Mouse (Mus musculus) intestine, embryonic 16.5 days (tissue): ENCODE results near the gene S100a11. TPM values are rescaled to one million over a fixed set of nuclear protein-coding genes. Genes with fewer than 3 reads are reported as not detected.

ENCODE experiments used
- ATAC-seq: fragments of 200-750 bp; cut with Nextera tagmentation; 2 replicates; pipeline ENCODE4 v1.8.0; 2017; ENCODE audit warnings: moderate TSS enrichment, moderate library complexity
- H3K27ac ChIP-seq: fragments of 300-500 bp; sonication (generic); 2 replicates; pipeline ENCODE4 v1.5.1; 2014; ENCODE audit warnings: mild to moderate bottlenecking, low read length
- H3K27me3 ChIP-seq: fragments of 300-500 bp; sonication (generic); replicated peaks from 2 replicates; pipeline ENCODE4 v1.6.1; 2014; ENCODE audit warnings: low read length, control low read depth, mixed read lengths; ENCODE audit not compliant: control insufficient read depth, insufficient read depth
- H3K36me3 ChIP-seq: fragments of 300-500 bp; sonication (generic); 2 replicates; pipeline ENCODE4 v1.6.1; 2014; ENCODE audit warnings: low read length, control low read depth; ENCODE audit not compliant: control insufficient read depth, insufficient read depth
- H3K4me1 ChIP-seq: fragments of 300-500 bp; sonication (generic); 2 replicates; pipeline ENCODE4 v1.6.1; 2014; ENCODE audit warnings: low read length, control low read depth, mixed read lengths; ENCODE audit not compliant: control insufficient read depth, insufficient read depth
- H3K4me2 ChIP-seq: fragments of 300-500 bp; sonication (generic); 2 replicates; pipeline ENCODE4 v1.6.1; 2014; ENCODE audit warnings: low read depth, low read length, control low read depth
- H3K4me3 ChIP-seq: fragments of 300-500 bp; sonication (generic); 2 replicates; pipeline ENCODE4 v1.5.1; 2014; ENCODE audit warnings: mild to moderate bottlenecking, low read length
- H3K9ac ChIP-seq: fragments of 300-500 bp; sonication (generic); 2 replicates; pipeline ENCODE4 v1.6.1; 2014; ENCODE audit warnings: low read depth, low read length
- H3K9me3 ChIP-seq: fragments of 300-500 bp; sonication (generic); 2 replicates; pipeline ENCODE4 v1.6.1; 2016; ENCODE audit warnings: low read length, control low read depth; ENCODE audit not compliant: control insufficient read depth
- WGBS: fragments of 180-500 bp; shearing (Covaris S2); extraction: QIAGEN DNeasy Blood & Tissue Kit; methylation state at CpG from one replicate; pipeline ENCODE4 v1.1.7; 2014; 5-methylcytosine and 5-hydroxymethylcytosine counted together
- polyA plus RNA-seq: library from polyadenylated mRNA; unstranded; fragments of >200 nt; fragmentation: Nextera tagmentation; extraction: Ambion mirVana; gene quantifications from 2 replicates; pipeline ENCODE4 v1.2.1, GENCODE M21; 2015

Gene S100a11
- polyA plus RNA-seq, 1 experiment from 2014 or later, result 730 TPM

GRCm38 (mm10) chr3:93554379-93554980 is 34.2 kb downstream of the S100a11 start:
- no peaks in the 10 kb centered on the region for H3K36me3 ChIP-seq
- H3K4me3 ChIP-seq, result peak overlapping the region; percentile 80
- H3K4me2 ChIP-seq, result peak overlapping the region; percentile 79
- WGBS, result 15% methylated on average over 13 of the region's 13 CpGs
- peak; percentile 55 for ATAC-seq
- H3K9me3 ChIP-seq, result no peaks in the 10 kb centered on the region
- H3K27me3 ChIP-seq, result no peaks in the 10 kb centered on the region
- H3K4me1 ChIP-seq, result peaks cover 35% of the 10 kb centered on the region
- H3K9ac ChIP-seq, result peak overlapping the region; percentile 87
- peak overlapping the region; percentile 86 for H3K27ac ChIP-seq

- peak within 1 kb of the TSS; percentile 79 for H3K4me2 ChIP-seq
- no peaks in the 10 kb centered on the region for H3K27me3 ChIP-seq
- peak within 1 kb of the TSS; percentile 97 for H3K27ac ChIP-seq
- no peaks in the 10 kb centered on the region for H3K9me3 ChIP-seq
- H3K36me3 ChIP-seq, result no peaks in the 10 kb centered on the region
- peak; percentile 90 for ATAC-seq
- H3K4me3 ChIP-seq, result peak within 1 kb of the TSS; percentile 80
- peaks cover 37% of the 10 kb centered on the region for H3K4me1 ChIP-seq
- H3K9ac ChIP-seq, result peak within 1 kb of the TSS; percentile 87
- WGBS, result 1% methylated on average over 37 of the region's 39 CpGs
Observed at GRCm38 (mm10) chr3:93554981-93555877, 34.9 kb downstream of the S100a11 start, which contains the start of gene S100a10. Gene S100a10, plus strand, starts transcription at chr3:93555080.

GRCm38 (mm10) chr3:93555878-93556254 is 35.6 kb downstream of the S100a11 start:
- H3K27ac ChIP-seq, result peak overlapping the region; percentile 97
- no peaks in the 10 kb centered on the region for H3K9me3 ChIP-seq
- peak overlapping the region; percentile 80 for H3K4me3 ChIP-seq
- peak overlapping the region; percentile 79 for H3K4me2 ChIP-seq
- H3K4me1 ChIP-seq, result peaks cover 37% of the 10 kb centered on the region
- H3K9ac ChIP-seq, result peak overlapping the region; percentile 87
- 10% methylated on average over 2 of the region's 2 CpGs for WGBS
- peaks cover 1% of the 10 kb centered on the region; the same call in 1 of the 2 replicates for H3K36me3 ChIP-seq
- no peaks in the 10 kb centered on the region for H3K27me3 ChIP-seq
- ATAC-seq, result peak; percentile 83

- no peak for ATAC-seq
- 40% methylated on average over 1 of the region's 1 CpGs for WGBS
Observed at GRCm38 (mm10) chr3:93556599-93556998, 36.3 kb downstream of the S100a11 start.

GRCm38 (mm10) chr3:93557471-93557870 is 37.2 kb downstream of the S100a11 start:
- no peaks in the 10 kb centered on the region for H3K27me3 ChIP-seq
- no peak for ATAC-seq

More at GRCm38 (mm10) chr3:93556599-93556998, 36.3 kb downstream of the S100a11 start:
- Histone ChIP-seq H3K4me3 (peak overlapping the region; percentile 80), H3K4me2 (peak overlapping the region; percentile 79), H3K9me3 (no peaks in the 10 kb centered on the region), H3K4me1 (peaks cover 37% of the 10 kb centered on the region), H3K27ac (peak overlapping the region; percentile 97), H3K9ac (peak overlapping the region; percentile 87), H3K36me3 (peaks cover 6% of the 10 kb centered on the region; the same call in 1 of the 2 replicates), H3K27me3 (no peaks in the 10 kb centered on the region)

GRCm38 (mm10) chr3:93559961-93560360 is 39.7 kb downstream of the S100a11 start:
- Histone ChIP-seq H3K4me1 (peaks cover 26% of the 10 kb centered on the region), H3K27me3 (no peaks in the 10 kb centered on the region), H3K9ac (no peak overlapping the region), H3K27ac (no peak overlapping the region), H3K9me3 (no peaks in the 10 kb centered on the region), H3K4me3 (no peak overlapping the region), H3K4me2 (no peak overlapping the region), H3K36me3 (peaks cover 13% of the 10 kb centered on the region; the same call in 1 of the 2 replicates)
- 84% methylated on average over 6 of the region's 6 CpGs for WGBS
- no peak for ATAC-seq

More at GRCm38 (mm10) chr3:93557471-93557870, 37.2 kb downstream of the S100a11 start:
- peak overlapping the region; percentile 36 for H3K4me2 ChIP-seq
- no peak overlapping the region for H3K27ac ChIP-seq
- H3K4me3 ChIP-seq, result peak overlapping the region; percentile 21
- H3K4me1 ChIP-seq, result peaks cover 37% of the 10 kb centered on the region
- 0 out of 2 replicates have a peak overlapping the region, but pooled peaks have one; percentile 2 for H3K9ac ChIP-seq
- H3K9me3 ChIP-seq, result no peaks in the 10 kb centered on the region
- WGBS, result 40% methylated on average over 4 of the region's 4 CpGs
- H3K36me3 ChIP-seq, result peaks cover 10% of the 10 kb centered on the region; the same call in 1 of the 2 replicates

- no peak overlapping the region for H3K4me3 ChIP-seq
- H3K36me3 ChIP-seq, result peaks cover 13% of the 10 kb centered on the region; the same call in 1 of the 2 replicates
- H3K27ac ChIP-seq, result no peak overlapping the region
- H3K9ac ChIP-seq, result no peak overlapping the region
- no peak overlapping the region for H3K4me2 ChIP-seq
- WGBS, result 85% methylated on average over 2 of the region's 2 CpGs
- H3K9me3 ChIP-seq, result no peaks in the 10 kb centered on the region
- H3K27me3 ChIP-seq, result no peaks in the 10 kb centered on the region
- H3K4me1 ChIP-seq, result peaks cover 18% of the 10 kb centered on the region
- no peak for ATAC-seq
Observed at GRCm38 (mm10) chr3:93562372-93562771, 42.1 kb downstream of the S100a11 start.

GRCm38 (mm10) chr3:93563216-93563615 is 42.9 kb downstream of the S100a11 start:
- 92% methylated on average over 4 of the region's 4 CpGs for WGBS

GRCm38 (mm10) chr3:93566892-93567291 is 46.6 kb downstream of the S100a11 start:
- 52% methylated on average over 3 of the region's 3 CpGs for WGBS
- H3K4me2 ChIP-seq, result no peak overlapping the region
- H3K4me3 ChIP-seq, result no peak overlapping the region
- H3K9me3 ChIP-seq, result no peaks in the 10 kb centered on the region
- H3K4me1 ChIP-seq, result peaks cover 4% of the 10 kb centered on the region; the same call in 1 of the 2 replicates
- H3K27ac ChIP-seq, result no peak overlapping the region
- H3K9ac ChIP-seq, result no peak overlapping the region
- ATAC-seq, result peak; percentile 71
- no peaks in the 10 kb centered on the region for H3K27me3 ChIP-seq
- 0 out of 2 replicates have a peak, but pooled peaks cover 4% of the 10 kb centered on the region for H3K36me3 ChIP-seq

More at GRCm38 (mm10) chr3:93563216-93563615, 42.9 kb downstream of the S100a11 start:
- Histone ChIP-seq H3K4me3 (no peak overlapping the region), H3K36me3 (peaks cover 13% of the 10 kb centered on the region; the same call in 1 of the 2 replicates), H3K4me2 (no peak overlapping the region), H3K9ac (no peak overlapping the region), H3K27me3 (no peaks in the 10 kb centered on the region), H3K4me1 (peaks cover 10% of the 10 kb centered on the region), H3K27ac (no peak overlapping the region), H3K9me3 (no peaks in the 10 kb centered on the region)
- no peak for ATAC-seq
